Mouse (Mus musculus) lung, postnatal 0 days (tissue): ENCODE data around the gene Bace2.

ENCODE experiments used
- CTCF ChIP-seq: IDR thresholded peaks from 2 replicates; pipeline ENCODE4 v1.5.1; 2016; ENCODE audit warnings: antibody characterized with exemption, mild to moderate bottlenecking
- EP300 ChIP-seq: IDR thresholded peaks from 2 replicates; pipeline ENCODE4 v1.6.1; 2016; ENCODE audit warnings: antibody characterized with exemption, mild to moderate bottlenecking, control low read depth

DNA sequence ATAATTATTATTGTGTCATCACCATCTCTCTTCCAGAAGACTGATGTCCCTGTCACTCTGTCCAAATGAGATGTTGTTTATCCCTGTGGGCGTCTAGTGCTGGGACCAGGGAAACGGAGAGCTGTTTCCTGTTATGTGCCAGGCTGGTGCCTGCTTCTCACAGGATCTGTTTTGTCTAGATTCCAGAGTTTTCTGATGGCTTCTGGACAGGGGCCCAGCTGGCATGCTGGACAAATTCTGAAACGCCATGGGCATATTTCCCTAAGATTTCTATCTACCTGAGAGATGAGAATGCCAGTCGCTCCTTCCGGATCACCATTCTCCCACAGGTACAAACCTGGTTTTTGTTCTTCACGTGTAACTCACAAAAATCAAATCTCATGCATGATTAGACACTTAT lies 65.1 kb downstream of the Bace2 start:
- TF ChIP-seq CTCF (no peak), EP300 (no peak)
